Mouse (Mus musculus) brain, embryonic 18.5 days (tissue): ENCODE results near the gene Psmd12.
A peak's percentile ranks its signal among the peaks of the same experiment; 100 is the strongest.

Source experiments
- DNase-seq: peaks from one replicate; pipeline ENCODE4 v3.0.0-alpha.2; 2012; ENCODE audit warnings: low read depth, low spot score

Psmd12 gene

DNA sequence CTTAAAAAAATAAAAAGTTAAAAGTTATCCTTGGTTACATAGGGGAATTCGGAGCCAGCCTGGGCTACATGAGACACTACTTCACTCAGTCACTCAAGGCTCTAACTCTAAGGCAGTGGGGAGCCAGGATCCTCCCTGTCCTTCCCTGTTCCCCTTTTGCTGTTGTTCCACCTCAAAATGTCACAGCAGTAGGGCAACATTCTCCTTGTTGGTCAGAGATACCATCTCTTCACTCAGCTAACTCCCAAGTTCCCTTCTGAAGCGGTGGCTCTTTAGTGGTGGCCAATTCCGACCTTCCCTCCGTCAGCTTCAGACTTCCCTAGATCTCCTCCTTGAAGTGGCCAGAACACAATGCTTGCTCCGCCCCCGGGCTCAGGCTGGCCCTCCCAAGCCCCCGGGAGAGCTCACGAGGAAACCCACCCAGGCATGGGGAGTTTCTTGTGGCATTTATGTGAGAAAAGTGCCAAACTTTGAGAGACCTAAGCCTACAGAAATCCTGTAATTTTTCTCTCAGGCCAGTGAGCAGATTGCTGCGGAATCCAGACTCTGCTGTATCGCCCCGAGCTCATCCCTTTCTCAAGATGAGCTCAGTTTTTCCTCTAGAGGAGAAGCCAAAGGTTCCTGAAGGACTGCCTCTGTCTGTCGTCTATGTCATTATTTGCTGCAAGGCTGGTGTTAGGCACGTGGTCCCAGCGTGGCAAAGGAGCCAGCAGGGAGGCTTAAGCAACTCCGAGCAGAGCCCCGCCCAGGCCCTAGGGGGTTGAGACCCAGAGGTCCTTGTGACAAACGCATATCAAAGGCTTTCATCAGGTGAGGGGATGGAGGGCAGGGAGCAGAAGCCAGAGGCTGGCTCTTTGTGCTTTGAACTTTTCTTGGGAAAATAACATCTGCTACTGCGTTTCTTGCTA, 31.3 kb downstream of the Psmd12 start:
- DNase-seq = no peak

GRCm38 (mm10) chr11:107511954-107512353, 32.7 kb downstream of the Psmd12 start:
- DNase-seq = peak; percentile 49

- peak; percentile 37 for DNase-seq
Observed at GRCm38 (mm10) chr11:107513047-107513446, 33.8 kb downstream of the Psmd12 start.

- DNase-seq = no peak
Observed at GRCm38 (mm10) chr11:107516387-107516786, 37.1 kb downstream of the Psmd12 start.

DNA sequence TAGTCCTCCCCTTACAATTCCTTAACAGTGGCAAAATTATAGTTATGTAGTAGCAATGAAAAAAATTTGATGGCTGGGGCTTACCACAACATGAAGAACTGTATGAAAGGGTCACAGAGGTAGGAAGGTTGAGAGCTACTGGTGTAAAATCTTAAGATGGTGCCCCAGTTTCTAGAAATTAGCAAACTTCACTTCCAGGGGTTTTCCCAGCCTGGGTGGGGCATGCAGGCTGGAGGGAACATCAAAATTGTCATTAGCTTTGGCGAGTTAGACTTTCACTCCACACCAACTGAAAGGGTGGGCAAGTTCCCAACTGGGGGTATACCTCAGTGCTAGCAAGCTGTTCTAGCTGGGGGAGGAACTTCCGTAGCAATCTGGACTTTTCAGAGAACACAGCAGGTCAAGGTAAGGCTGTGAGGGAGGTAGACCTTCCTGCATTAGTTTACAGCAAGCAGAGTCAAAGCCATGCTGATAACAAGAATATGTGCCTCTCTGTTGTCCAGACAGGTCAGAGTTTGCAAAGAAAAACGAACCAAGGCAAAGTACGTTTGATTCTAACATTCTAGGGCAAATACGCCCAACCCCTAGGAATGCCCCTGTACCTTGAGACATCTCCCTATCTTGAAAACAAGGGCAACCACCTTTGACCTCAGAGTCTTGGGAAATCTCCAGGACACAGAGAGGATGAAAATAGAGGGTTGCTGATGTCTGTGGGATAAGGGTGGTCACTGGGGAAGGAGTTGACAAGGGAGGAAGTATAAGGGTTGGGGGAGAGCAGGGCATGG, 39.6 kb downstream of the Psmd12 start:
- DNase-seq = no peak

DNA sequence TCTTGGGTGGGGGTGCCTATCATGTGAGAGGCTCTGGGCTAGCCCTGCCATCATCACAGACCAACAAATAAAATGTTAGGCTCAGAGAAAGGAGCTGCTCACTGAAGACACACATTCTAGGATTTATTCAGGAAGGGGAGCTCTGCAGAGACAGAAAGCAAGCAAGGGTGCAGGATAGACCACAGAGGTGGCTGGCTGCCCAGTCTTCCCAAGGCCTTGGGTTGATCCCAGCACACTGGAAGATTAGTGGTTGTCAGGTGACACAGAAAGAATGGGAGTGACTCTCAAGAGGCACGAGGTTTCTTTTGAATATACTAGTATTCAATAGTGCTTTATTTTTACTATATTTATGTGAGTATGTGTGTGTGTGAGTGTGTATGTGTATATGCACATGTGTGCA, 41.9 kb downstream of the Psmd12 start:
- no peak for DNase-seq

- no peak for DNase-seq
Observed at GRCm38 (mm10) chr11:107524966-107525365, 45.7 kb downstream of the Psmd12 start.

DNA sequence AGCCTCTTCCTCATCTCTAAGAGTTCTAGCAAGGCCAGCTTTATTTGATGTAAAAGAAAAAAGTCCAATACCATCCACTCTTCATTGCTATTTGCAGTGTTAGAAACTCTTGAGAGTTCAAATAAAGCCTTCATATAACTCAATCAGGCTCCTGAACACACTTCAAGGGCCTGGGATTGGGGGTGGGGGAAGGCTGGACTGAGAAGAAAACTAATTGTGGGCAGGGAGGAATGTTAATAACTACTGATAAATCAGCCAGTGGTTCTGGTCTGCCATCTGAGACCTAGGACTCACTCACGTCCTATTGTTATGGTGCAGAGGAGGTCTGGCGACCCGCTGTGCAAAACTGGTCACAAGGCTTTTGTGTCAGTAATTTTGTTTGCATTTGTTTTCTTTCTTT, 48.3 kb downstream of the Psmd12 start:
- no peak for DNase-seq

DNA sequence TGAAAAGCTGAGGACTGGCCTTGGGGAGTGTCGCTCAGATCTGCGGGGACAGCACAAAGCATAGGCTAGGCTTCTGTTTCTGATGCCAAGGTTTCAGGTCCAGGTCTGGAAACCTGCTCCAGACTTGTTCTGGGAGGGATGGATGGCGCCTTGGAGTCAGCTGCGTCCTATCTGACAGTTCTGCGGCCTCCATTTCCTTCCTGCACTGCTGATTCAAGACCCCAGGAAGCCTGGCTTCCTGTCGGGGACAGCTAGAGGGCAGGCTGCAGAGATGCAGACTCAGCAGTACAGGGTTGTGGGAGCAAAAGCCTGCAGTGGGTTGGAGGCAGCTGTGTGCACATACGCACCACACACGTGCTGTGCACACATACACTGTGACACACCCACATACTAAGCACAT, 50.0 kb downstream of the Psmd12 start:
- DNase-seq = no peak

GRCm38 (mm10) chr11:107531445-107531844, 52.2 kb downstream of the Psmd12 start:
- no peak for DNase-seq

GRCm38 (mm10) chr11:107532271-107532670, 53.0 kb downstream of the Psmd12 start:
- no peak for DNase-seq

DNA sequence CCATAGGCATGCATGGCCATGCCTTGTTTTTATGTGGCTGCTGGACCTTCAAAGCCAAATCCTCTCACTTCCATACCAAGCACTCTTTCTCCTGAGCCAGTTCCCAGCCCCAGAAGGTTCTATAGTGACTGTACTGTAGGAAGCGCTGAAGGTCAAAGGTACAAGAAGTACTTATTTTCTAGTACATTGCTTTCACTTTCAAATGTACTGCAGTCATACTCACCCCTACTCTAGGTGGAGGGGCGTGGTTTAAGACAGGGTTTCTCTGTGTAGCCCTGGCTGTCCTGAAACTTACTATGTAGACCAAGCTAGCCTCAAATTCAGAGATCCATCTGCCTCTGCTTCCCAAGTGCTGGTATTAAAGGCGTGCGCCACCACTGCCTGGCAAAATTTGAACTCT, 59.7 kb downstream of the Psmd12 start:
- DNase-seq = no peak

DNA sequence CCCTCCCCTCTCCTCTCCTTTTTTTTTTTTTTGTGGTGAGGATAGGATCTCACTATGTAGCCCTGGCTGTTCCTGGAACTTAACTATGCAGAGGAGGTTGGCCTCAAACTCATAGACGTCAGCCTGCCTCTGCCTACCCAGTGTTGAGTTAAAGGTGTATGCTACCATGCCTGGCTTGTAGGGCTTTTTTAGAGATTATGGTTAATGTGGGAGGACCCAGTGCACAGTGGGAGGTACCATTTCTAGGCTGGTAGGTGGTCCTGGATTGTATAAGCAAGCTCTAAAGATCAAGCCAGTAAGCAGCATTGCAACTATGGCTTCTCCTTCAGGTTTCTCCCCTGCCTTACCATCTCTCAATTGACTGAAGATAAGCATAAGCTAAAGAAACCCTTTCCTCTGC, 61.1 kb downstream of the Psmd12 start:
- no peak for DNase-seq

- no peak for DNase-seq
Observed at GRCm38 (mm10) chr11:107545747-107546476, 66.6 kb downstream of the Psmd12 start.

DNA sequence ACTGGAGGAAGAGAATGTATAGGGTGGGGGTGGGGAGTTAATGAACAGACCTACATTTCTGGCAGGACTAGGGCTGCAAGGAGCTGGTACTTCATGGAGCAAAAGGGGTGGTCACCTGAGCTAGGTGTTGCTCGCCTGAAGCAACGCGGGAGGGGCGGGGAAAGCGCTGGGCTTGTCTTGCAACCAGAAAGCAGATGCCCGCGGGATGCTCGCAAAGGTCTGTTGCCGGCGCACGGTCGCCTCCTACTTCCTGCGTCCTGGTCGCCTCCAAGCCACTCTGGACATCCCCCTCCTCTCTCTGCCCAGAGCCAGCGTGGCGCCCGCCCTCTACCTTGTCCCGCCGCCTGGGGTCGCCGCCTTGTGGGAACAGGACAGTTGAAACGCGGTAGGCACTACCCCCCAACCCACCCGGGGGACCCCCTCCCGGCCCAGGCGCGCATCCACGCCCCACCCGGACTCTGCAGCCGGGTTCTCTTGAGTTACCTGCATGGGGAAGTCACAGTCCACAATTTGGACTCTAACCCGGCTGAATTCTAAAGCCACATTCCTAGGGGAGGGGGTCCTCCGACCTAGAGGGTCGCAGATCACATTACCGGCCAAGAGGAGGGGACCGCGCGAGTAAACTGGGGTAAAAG, 67.5 kb downstream of the Psmd12 start:
- no peak for DNase-seq

DNA sequence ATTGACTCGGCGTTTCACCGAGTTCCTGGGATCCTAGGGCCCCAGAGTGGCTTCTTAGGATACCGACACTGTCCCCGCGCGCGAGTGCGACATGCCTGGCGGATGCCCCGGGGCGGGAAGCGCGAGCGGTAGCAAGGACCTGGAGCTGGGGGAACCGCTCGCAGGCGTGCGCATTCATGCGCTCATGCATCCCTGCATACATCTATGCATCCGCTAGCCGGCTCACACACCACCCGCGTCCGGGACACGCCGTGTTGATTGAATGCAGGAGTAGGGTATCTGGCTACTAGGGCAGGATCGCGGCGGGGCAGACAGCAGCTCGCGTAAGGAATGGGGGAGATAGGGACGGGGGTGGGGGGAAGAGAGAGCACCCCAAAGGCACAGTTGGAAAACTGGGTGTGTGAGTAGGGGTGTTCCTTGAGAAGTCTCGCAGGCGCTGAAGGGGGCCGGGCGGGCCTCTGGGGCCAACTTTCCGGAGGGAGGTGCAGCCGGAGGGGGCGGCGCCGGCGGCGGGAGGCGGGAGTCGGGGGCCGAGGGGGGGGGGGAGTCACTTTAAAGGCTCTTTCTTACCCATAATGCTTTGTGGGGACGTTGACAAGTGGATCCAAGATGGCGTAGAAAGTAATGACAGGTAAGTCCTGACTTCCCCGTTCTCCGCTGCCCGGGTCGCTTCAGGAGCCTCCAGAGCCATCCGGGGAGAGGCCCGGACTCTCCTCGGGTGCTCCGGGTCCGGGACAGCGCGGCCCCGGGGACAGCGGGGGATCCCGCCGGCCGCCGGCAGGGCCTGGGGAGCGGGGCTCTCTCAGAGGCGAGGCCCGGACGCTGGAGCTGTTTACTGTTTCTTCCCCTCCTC, 68.3 kb downstream of the Psmd12 start, which contains the start of gene Helz:
Gene Helz, plus strand, starts transcription at position 580 of the 853 bp plus-strand sequence.
- peak; percentile 51 for DNase-seq

DNA sequence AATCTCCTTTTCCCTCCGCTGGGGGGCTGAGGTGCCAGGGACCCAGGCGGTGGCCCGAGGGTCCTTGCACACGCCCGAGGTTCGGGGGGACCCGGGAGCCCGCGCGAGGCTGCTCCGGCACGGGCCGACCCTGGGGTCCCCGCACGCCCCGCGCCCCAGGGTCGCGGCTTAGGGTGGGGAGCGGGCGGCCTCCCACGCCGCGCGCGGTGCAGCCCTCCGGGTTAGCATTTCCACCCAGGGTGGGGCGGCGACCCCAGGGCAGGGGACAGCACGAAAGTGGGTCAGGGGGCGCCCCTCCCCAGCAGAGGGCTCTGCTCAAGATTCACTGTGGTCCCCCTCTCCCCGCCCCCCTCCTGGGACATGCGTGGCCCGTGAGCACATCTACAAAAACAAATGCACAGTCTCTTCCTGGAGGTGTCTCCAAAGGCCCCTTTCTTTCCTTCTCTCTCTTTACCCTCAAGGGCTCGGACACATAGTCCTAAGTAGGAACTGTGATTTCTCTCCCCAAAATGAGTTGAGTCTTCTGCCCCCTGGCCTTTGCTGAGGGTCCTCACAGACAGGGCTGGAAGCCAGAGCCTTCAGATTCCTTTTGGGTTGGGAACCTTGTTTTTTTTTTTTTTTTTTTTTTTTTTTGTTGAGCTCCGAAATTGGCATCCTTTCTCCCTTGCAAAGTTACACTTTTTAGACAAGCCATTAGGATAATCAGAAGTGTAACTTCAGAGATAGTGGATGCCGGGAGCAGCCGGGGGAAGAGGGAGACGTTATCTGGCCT, 69.1 kb downstream of the Psmd12 start:
- no peak for DNase-seq
